Mouse (Mus musculus) MEL (cell line): ENCODE results near the gene Cnot9. TPM values are rescaled to one million over a fixed set of nuclear protein-coding genes. Genes with fewer than 3 reads are reported as not detected.

Experiments
- DNase-seq: peaks from one replicate; pipeline ENCODE4 v3.0.0; 2011; ENCODE audit warnings: low read depth, low spot score
- H3K27ac ChIP-seq: 2 replicates; pipeline ENCODE4 v1.5.1; 2012; ENCODE audit warnings: low read depth, mild to moderate bottlenecking, control low read depth, low read length, moderate library complexity; ENCODE audit not compliant: control insufficient read depth
- H3K27me3 ChIP-seq, 2 experiments: fragments of 150-350 bp in 1 of 2; sonication (generic) in 1 of 2; 2 replicates each; pipeline ENCODE4 v1.6.1; 2012; ENCODE audit warnings: low read length in 2 of 2, mild to moderate bottlenecking in 2 of 2, improper control_type of control experiment in 1 of 2, moderate library complexity in 1 of 2; ENCODE audit not compliant: insufficient read depth in 2 of 2, control insufficient read depth in 1 of 2
- H3K36me3 ChIP-seq, 2 experiments: 2 replicates each; pipeline ENCODE4 v1.6.1; 2012 to 2014; ENCODE audit warnings: low read length in 2 of 2, improper control_type of control experiment in 1 of 2, inconsistent platforms in 1 of 2, mild to moderate bottlenecking in 1 of 2; ENCODE audit not compliant: insufficient read depth in 2 of 2, control insufficient read depth in 1 of 2
- H3K4me1 ChIP-seq, 2 experiments: fragments of 150-350 bp in 1 of 2; sonication (generic) in 1 of 2; 2 replicates each; pipeline ENCODE4 v1.6.1; 2012; ENCODE audit warnings: low read length in 2 of 2, improper control_type of control experiment in 1 of 2, mild to moderate bottlenecking in 1 of 2; ENCODE audit not compliant: insufficient read depth in 2 of 2, control insufficient read depth in 1 of 2
- H3K4me3 ChIP-seq, 2 experiments: fragments of 150-350 bp in 1 of 2; sonication (generic) in 1 of 2; 2 replicates each; pipeline ENCODE4 v1.5.1; 2012; ENCODE audit warnings: low read depth in 2 of 2, low read length in 2 of 2, mild to moderate bottlenecking in 2 of 2, moderate library complexity in 2 of 2, control low read depth in 1 of 2, improper control_type of control experiment in 1 of 2; ENCODE audit not compliant: control insufficient read depth in 1 of 2, insufficient read depth in 1 of 2
- H3K79me2 ChIP-seq: 2 replicates; pipeline ENCODE4 v1.6.1; 2012; ENCODE audit warnings: mild to moderate bottlenecking, low read length, moderate library complexity; ENCODE audit not compliant: control insufficient read depth, poor library complexity, insufficient read depth
- H3K9ac ChIP-seq: 2 replicates; pipeline ENCODE4 v1.6.1; 2012; ENCODE audit warnings: low read depth, mild to moderate bottlenecking, control low read depth, low read length, moderate library complexity; ENCODE audit not compliant: control insufficient read depth, poor library complexity, severe bottlenecking
- H3K9me3 ChIP-seq: fragments of 150-350 bp; sonication (generic); replicated peaks from 2 replicates; pipeline ENCODE4 v1.6.1; 2012; ENCODE audit warnings: mild to moderate bottlenecking, low read length, improper control_type of control experiment, moderate library complexity; ENCODE audit not compliant: insufficient read depth
- CTCF ChIP-seq, 3 experiments: IDR thresholded peaks in 2 of 3; conservative IDR thresholded peaks in 1 of 3; 2 replicates each; pipeline ENCODE4 v1.5.1; 2011 to 2012; ENCODE audit warnings: low read length in 3 of 3, low read depth in 2 of 3, mild to moderate bottlenecking in 2 of 3, improper control_type of control experiment in 1 of 3, inconsistent platforms in 1 of 3, mixed read lengths in 1 of 3, moderate library complexity in 1 of 3; ENCODE audit not compliant: control insufficient read depth in 1 of 3, insufficient read depth in 1 of 3, poor library complexity in 1 of 3, severe bottlenecking in 1 of 3
- ETS1 ChIP-seq: IDR thresholded peaks from 2 replicates; pipeline ENCODE4 v1.6.1; 2012; ENCODE audit warnings: low read depth, mild to moderate bottlenecking, inconsistent platforms, low read length, improper control_type of control experiment, moderate library complexity
- GABPA ChIP-seq: IDR thresholded peaks from 2 replicates; pipeline ENCODE4 v1.6.1; 2012; ENCODE audit warnings: low read depth, mild to moderate bottlenecking, inconsistent platforms, low read length, improper control_type of control experiment, moderate library complexity
- JUND ChIP-seq: IDR thresholded peaks from 2 replicates; pipeline ENCODE4 v1.6.1; 2011; ENCODE audit warnings: low read depth, mild to moderate bottlenecking, improper control_type of control experiment, low read length
- MXI1 ChIP-seq: IDR thresholded peaks from 2 replicates; pipeline ENCODE4 v1.6.1; 2011; ENCODE audit warnings: mild to moderate bottlenecking, low read depth, low read length, improper control_type of control experiment
- POLR2AphosphoS2 ChIP-seq: IDR thresholded peaks from 2 replicates; pipeline ENCODE4 v1.6.1; 2011; ENCODE audit warnings: low read length, improper control_type of control experiment
- POLR2AphosphoS5 ChIP-seq: IDR thresholded peaks from 2 replicates; pipeline ENCODE4 v1.6.1; 2012; ENCODE audit warnings: low read depth, borderline replicate concordance, mild to moderate bottlenecking, inconsistent platforms, low read length, moderate library complexity, mixed read lengths
- TCF12 ChIP-seq: IDR thresholded peaks from 2 replicates; pipeline ENCODE4 v1.6.1; 2014; ENCODE audit warnings: low read depth, mild to moderate bottlenecking, inconsistent platforms, low read length, improper control_type of control experiment, moderate library complexity
- USF1 ChIP-seq: IDR thresholded peaks from 2 replicates; pipeline ENCODE4 v1.6.1; 2014; ENCODE audit warnings: low read depth, mild to moderate bottlenecking, inconsistent platforms, low read length, improper control_type of control experiment, moderate library complexity
- ZC3H11A ChIP-seq: IDR thresholded peaks from 2 replicates; pipeline ENCODE4 v1.6.1; 2012; ENCODE audit warnings: low read depth, mild to moderate bottlenecking, inconsistent platforms, low read length, improper control_type of control experiment
- ZKSCAN1 ChIP-seq: IDR thresholded peaks from 2 replicates; pipeline ENCODE4 v1.6.1; 2012; ENCODE audit warnings: low read depth, mild to moderate bottlenecking, inconsistent platforms, low read length, improper control_type of control experiment, moderate library complexity
- ZMIZ1 ChIP-seq: IDR thresholded peaks from 2 replicates; pipeline ENCODE4 v1.6.1; 2012; ENCODE audit warnings: low read depth, mild to moderate bottlenecking, inconsistent platforms, low read length, improper control_type of control experiment, moderate library complexity
- ZNF384 ChIP-seq: IDR thresholded peaks from 2 replicates; pipeline ENCODE4 v1.6.1; 2012; ENCODE audit warnings: low read depth, mild to moderate bottlenecking, inconsistent platforms, low read length, improper control_type of control experiment
- polyA plus RNA-seq, 2 experiments: library from polyadenylated mRNA; stranded (reverse) in 1 of 2; unstranded in 1 of 2; fragments of >175 nt in 1 of 2; fragments of >200 nt in 1 of 2; gene quantifications; 2 replicates each; pipeline versions ENCODE4 v1.2.1 to v1.2.4; 2012; ENCODE audit warnings: low replicate concordance in 2 of 2, low read depth in 1 of 2; ENCODE audit not compliant: insufficient read length in 2 of 2, insufficient read depth in 1 of 2, missing spikeins in 1 of 2
- total RNA-seq: library from RNA; depleted of rRNA; stranded (reverse); fragments of 300-350 nt; gene quantifications from 2 replicates; pipeline ENCODE4 v1.2.3, GENCODE M21; 2012; rRNA removed

The Cnot9 gene
- total and polyA plus RNA-seq, 3 experiments = 65.1 to 85.0 TPM; not detected in 1

DNA sequence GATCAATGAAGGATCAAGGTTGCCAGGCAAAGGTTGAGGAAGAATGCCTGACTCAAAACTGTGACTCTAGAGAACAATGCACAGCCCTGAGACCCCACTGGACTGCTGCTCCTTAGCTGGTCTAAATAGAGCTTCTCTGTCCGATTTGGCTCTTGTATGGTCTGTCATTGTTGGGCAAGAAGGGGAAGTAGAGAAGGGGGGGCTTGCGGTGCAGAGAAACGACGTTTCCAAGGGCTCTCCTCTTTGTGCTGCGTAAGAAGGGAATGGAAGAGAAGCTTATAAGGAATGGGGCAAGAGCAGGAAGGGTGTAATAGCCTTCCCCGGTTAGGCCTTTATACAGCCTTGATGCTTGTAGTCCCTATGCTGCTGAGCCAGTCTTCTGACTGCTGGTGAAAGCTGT is 60.0 kb downstream of the Cnot9 start:
- H3K79me2 ChIP-seq = no peaks in the 10 kb centered on the region
- H3K4me3 ChIP-seq = no peak overlapping the region
- peaks cover 0 to 11% of the 10 kb centered on the region in 2 experiments; a peak in 2 of 4 replicates for H3K36me3 ChIP-seq
- H3K9me3 ChIP-seq = no peaks in the 10 kb centered on the region
- H3K4me1 ChIP-seq = no peaks in the 10 kb centered on the region
- no peak overlapping the region for H3K27ac ChIP-seq
- TF ChIP-seq ZC3H11A = no peak
- no peak for TF ChIP-seq TCF12
- TF ChIP-seq MXI1 = no peak
- no peak for TF ChIP-seq GABPA
- no peak for TF ChIP-seq POLR2AphosphoS5
- TF ChIP-seq ZNF384 = no peak
- TF ChIP-seq ZKSCAN1 = no peak
- TF ChIP-seq USF1 = no peak
- TF ChIP-seq POLR2AphosphoS2 = no peak
- DNase-seq = no peak
- H3K9ac ChIP-seq = no peak overlapping the region
- no peaks in the 10 kb centered on the region for H3K27me3 ChIP-seq

DNA sequence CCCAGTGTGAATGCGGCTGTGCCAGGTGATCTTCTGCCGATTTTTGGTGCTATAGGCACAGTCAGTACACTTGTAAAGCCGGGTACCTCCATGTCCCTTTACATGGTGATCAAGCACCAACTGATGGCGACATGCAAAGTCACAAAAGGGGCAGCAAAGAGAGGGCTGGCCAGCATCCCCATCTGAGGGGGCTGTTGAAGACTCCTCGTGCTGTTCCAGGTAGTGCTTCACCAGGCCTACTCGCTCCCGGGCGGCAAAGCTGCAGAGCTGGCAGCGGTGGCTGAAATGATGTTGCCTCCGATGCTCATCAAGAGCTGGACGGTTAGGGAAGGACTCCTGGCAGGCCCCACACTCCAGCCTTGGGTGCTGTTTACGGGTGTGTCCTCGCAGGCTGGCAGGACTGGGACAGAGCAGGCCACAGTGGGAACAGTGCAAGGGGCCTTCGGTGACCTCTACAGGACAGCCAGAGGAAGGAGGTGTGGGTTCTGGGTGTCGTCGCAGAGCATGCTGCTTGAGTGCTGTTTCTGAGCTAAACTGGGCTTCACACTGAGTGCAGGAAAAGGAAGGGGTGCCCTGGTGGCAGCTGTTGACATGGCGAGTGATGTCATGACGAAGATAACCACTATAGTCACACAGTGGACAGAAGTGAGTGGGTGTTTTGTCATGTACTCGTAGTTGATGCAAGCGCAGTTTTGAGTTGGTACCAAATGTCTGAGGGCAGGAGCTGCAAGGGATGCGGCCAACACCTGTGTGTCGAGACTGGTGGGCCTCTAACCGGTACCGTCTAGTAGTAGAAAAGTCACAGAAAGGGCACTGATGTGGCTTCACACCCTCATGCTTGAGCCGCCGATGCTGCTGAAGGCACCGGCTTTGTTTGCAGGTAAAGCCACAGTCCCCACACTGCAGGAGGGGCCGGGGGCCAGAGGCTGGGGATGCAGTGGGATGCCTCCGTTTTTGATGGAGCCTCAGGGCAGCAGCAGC is 64.2 kb downstream of the Cnot9 start:
- H3K9me3 ChIP-seq = no peaks in the 10 kb centered on the region
- no peak overlapping the region for H3K27ac ChIP-seq
- H3K4me1 ChIP-seq = no peaks in the 10 kb centered on the region
- H3K27me3 ChIP-seq = no peaks in the 10 kb centered on the region
- H3K79me2 ChIP-seq = 0 out of 2 replicates have a peak, but pooled peaks cover 2% of the 10 kb centered on the region
- H3K9ac ChIP-seq = no peak overlapping the region
- no peak for TF ChIP-seq ZMIZ1
- TF ChIP-seq JUND = no peak
- 0 out of 6 replicates have a peak, but pooled peaks of 1 of the 3 experiments have one; percentile 13 for TF ChIP-seq CTCF (IDR thresholded peaks at IDR 0.05 in 2 of 3, conservative IDR thresholded peaks at IDR 0.05 in 1 of 3; ENCODE audit: control insufficient read depth in 1 of 3, insufficient read depth in 1 of 3, low read depth in 2 of 3, low read length in 3 of 3, poor library complexity in 1 of 3, severe bottlenecking in 1 of 3)
- no peak for TF ChIP-seq ETS1
- H3K4me3 ChIP-seq = no peak overlapping the region
- DNase-seq = no peak
- peaks cover 0 to 38% of the 10 kb centered on the region in 2 experiments; a peak in 2 of 4 replicates for H3K36me3 ChIP-seq

Other genes starting within 250 kb of the Cnot9 start
- 0.16 TPM in 1 of 2 replicates, not detected in the other for gene Gpbar1, start 227.5 kb upstream of the Cnot9 start, total RNA-seq
- not detected for gene Gpbar1, start 227.5 kb upstream of the Cnot9 start, polyA plus RNA-seq
- gene Aamp, start 221.3 kb upstream of the Cnot9 start, total RNA-seq = 107 and 108 TPM in 2 replicates
- gene Aamp, start 221.3 kb upstream of the Cnot9 start, polyA plus RNA-seq = 100 to 1,000 TPM in 1 of 2 experiments, not detected in 1; 169 TPM
- gene Pnkd, start 221.1 kb upstream of the Cnot9 start, total RNA-seq = 48.2 and 52.5 TPM in 2 replicates
- gene Pnkd, start 221.1 kb upstream of the Cnot9 start, polyA plus RNA-seq = 10 to 100 TPM in 1 of 2 experiments, not detected in 1; 64.2 TPM
- 10.3 and 13.0 TPM in 2 replicates for gene Tmbim1, start 200.4 kb upstream of the Cnot9 start, total RNA-seq
- gene Tmbim1, start 200.4 kb upstream of the Cnot9 start, polyA plus RNA-seq = 10 to 100 TPM in 1 of 2 experiments, not detected in 1; 20.8 TPM
- gene Catip, start 143.9 kb upstream of the Cnot9 start, total RNA-seq = 0.08 TPM in 1 of 2 replicates, not detected in the other
- gene Catip, start 143.9 kb upstream of the Cnot9 start, polyA plus RNA-seq = under 1 TPM in 1 of 2 experiments, not detected in 1; 0.08 TPM
- gene Slc11a1, start 130.9 kb upstream of the Cnot9 start, total RNA-seq = 0.26 TPM in 1 of 2 replicates, not detected in the other
- gene Slc11a1, start 130.9 kb upstream of the Cnot9 start, polyA plus RNA-seq = under 1 TPM in 1 of 2 experiments, not detected in 1; 0.11 TPM
- 18.0 TPM in 2 replicates for gene Ctdsp1, start 114.5 kb upstream of the Cnot9 start, total RNA-seq
- 10 to 100 TPM in 1 of 2 experiments, not detected in 1; 69.8 TPM for gene Ctdsp1, start 114.5 kb upstream of the Cnot9 start, polyA plus RNA-seq
- gene Vil1, start 96.7 kb upstream of the Cnot9 start, total RNA-seq = 0.03 and 0.04 TPM in 2 replicates
- under 1 TPM in 1 of 2 experiments, not detected in 1; 0.04 TPM for gene Vil1, start 96.7 kb upstream of the Cnot9 start, polyA plus RNA-seq
- 0.13 and 0.15 TPM in 2 replicates for gene Plcd4, start 36.8 kb downstream of the Cnot9 start, total RNA-seq
- gene Plcd4, start 36.8 kb downstream of the Cnot9 start, polyA plus RNA-seq = under 1 TPM in 1 of 2 experiments, not detected in 1; 0.77 TPM
- 24.0 and 27.7 TPM in 2 replicates for gene Usp37, start 38.2 kb downstream of the Cnot9 start, total RNA-seq
- 10 to 100 TPM; 17.8 to 77.6 TPM for gene Usp37, start 38.2 kb downstream of the Cnot9 start, polyA plus RNA-seq
- gene Zfp142, start 82.2 kb downstream of the Cnot9 start, total RNA-seq = 9.2 and 10.6 TPM in 2 replicates
- 10 to 100 TPM in 1 of 2 experiments, not detected in 1; 21.8 TPM for gene Zfp142, start 82.2 kb downstream of the Cnot9 start, polyA plus RNA-seq
- 24.5 and 27.7 TPM in 2 replicates for gene Bcs1l, start 82.2 kb downstream of the Cnot9 start, total RNA-seq
- gene Bcs1l, start 82.2 kb downstream of the Cnot9 start, polyA plus RNA-seq = 10 to 100 TPM in 1 of 2 experiments, not detected in 1; 35.0 TPM
- 26.2 and 32.4 TPM in 2 replicates for gene Rnf25, start 95.3 kb downstream of the Cnot9 start, total RNA-seq
- 10 to 100 TPM in 1 of 2 experiments, not detected in 1; 49.7 TPM for gene Rnf25, start 95.3 kb downstream of the Cnot9 start, polyA plus RNA-seq
- 0.23 and 0.26 TPM in 2 replicates for gene Stk36, start 95.4 kb downstream of the Cnot9 start, total RNA-seq
- under 1 TPM in 1 of 2 experiments, not detected in 1; 0.89 TPM for gene Stk36, start 95.4 kb downstream of the Cnot9 start, polyA plus RNA-seq
- gene Ttll4, start 155.7 kb downstream of the Cnot9 start, total RNA-seq = 27.8 and 31.1 TPM in 2 replicates
- 10 to 100 TPM in 1 of 2 experiments, not detected in 1; 85.9 TPM for gene Ttll4, start 155.7 kb downstream of the Cnot9 start, polyA plus RNA-seq
- not detected in 2 replicates for gene Cyp27a1, start 207.5 kb downstream of the Cnot9 start, total RNA-seq
- gene Cyp27a1, start 207.5 kb downstream of the Cnot9 start, polyA plus RNA-seq = not detected
- not detected in 2 replicates for gene Prkag3, start 243.2 kb downstream of the Cnot9 start, total RNA-seq
- gene Prkag3, start 243.2 kb downstream of the Cnot9 start, polyA plus RNA-seq = under 1 TPM in 1 of 2 experiments, not detected in 1; 0.03 TPM